Mouse (Mus musculus) testis, adult 2 months (tissue): ENCODE measurements around the gene Ski. TPM values are rescaled to one million over a fixed set of nuclear protein-coding genes. Genes with fewer than 3 reads are reported as not detected.
A peak's percentile ranks its signal among the peaks of the same experiment; 100 is the strongest.

ENCODE experiments used
- H3K27ac ChIP-seq: fragments of 200-500 bp; 2 replicates; pipeline ENCODE4 v1.5.1; 2012; ENCODE audit warnings: low read depth, low read length; ENCODE audit not compliant: control insufficient read depth, insufficient read depth
- H3K27me3 ChIP-seq: fragments of 200-500 bp; 2 replicates; pipeline ENCODE4 v1.6.1; 2012; ENCODE audit warnings: mild to moderate bottlenecking, low read length, moderate library complexity; ENCODE audit not compliant: control insufficient read depth, insufficient read depth
- H3K36me3 ChIP-seq: fragments of 200-500 bp; 2 replicates; pipeline ENCODE4 v1.6.1; 2012; ENCODE audit warnings: mild to moderate bottlenecking, low read length; ENCODE audit not compliant: control insufficient read depth, insufficient read depth
- H3K4me1 ChIP-seq: fragments of 200-500 bp; 2 replicates; pipeline ENCODE4 v1.6.1; 2012; ENCODE audit warnings: low read length; ENCODE audit not compliant: control insufficient read depth, insufficient read depth
- H3K4me3 ChIP-seq: fragments of 200-500 bp; 2 replicates; pipeline ENCODE4 v1.5.1; 2012; ENCODE audit warnings: low read depth, mild to moderate bottlenecking, low read length, moderate library complexity, mixed read lengths; ENCODE audit not compliant: control insufficient read depth
- CTCF ChIP-seq: fragments of 200-500 bp; IDR thresholded peaks from 2 replicates; pipeline ENCODE4 v1.5.1; 2012; ENCODE audit warnings: low read depth, mild to moderate bottlenecking, inconsistent platforms, low read length, moderate library complexity; ENCODE audit not compliant: control insufficient read depth, insufficient read depth, insufficient replicate concordance
- POLR2A ChIP-seq: fragments of 200-500 bp; IDR thresholded peaks from 2 replicates; pipeline ENCODE4 v1.6.1; 2012; ENCODE audit warnings: low read depth, mild to moderate bottlenecking, inconsistent platforms, low read length, moderate library complexity; ENCODE audit not compliant: control insufficient read depth
- polyA plus RNA-seq: library from polyadenylated mRNA; depleted of rRNA; stranded (reverse); fragments of >200 nt; gene quantifications from 2 replicates; pipeline ENCODE4 v1.2.3, GENCODE M21; 2012

The Ski gene
- polyA plus RNA-seq, 1 experiment: 5.0 TPM

- no peak overlapping the region for H3K4me3 ChIP-seq
- H3K27ac ChIP-seq: no peak overlapping the region
- H3K27me3 ChIP-seq: no peaks in the 10 kb centered on the region
- no peak for TF ChIP-seq POLR2A
- no peaks in the 10 kb centered on the region for H3K36me3 ChIP-seq
- no peaks in the 10 kb centered on the region; the same call in 1 of the 2 replicates for H3K4me1 ChIP-seq
These were observed 19.9 kb upstream of the Ski start for GRCm38 (mm10) chr4:155242292-155242691.

- Histone ChIP-seq H3K4me1 (no peaks in the 10 kb centered on the region; the same call in 1 of the 2 replicates), H3K27me3 (no peaks in the 10 kb centered on the region), H3K36me3 (no peaks in the 10 kb centered on the region), H3K27ac (no peak overlapping the region), H3K4me3 (no peak overlapping the region)
- no peak for TF ChIP-seq CTCF
- no peak for TF ChIP-seq POLR2A
These were observed 19.4 kb upstream of the Ski start for GRCm38 (mm10) chr4:155241789-155242188.

DNA sequence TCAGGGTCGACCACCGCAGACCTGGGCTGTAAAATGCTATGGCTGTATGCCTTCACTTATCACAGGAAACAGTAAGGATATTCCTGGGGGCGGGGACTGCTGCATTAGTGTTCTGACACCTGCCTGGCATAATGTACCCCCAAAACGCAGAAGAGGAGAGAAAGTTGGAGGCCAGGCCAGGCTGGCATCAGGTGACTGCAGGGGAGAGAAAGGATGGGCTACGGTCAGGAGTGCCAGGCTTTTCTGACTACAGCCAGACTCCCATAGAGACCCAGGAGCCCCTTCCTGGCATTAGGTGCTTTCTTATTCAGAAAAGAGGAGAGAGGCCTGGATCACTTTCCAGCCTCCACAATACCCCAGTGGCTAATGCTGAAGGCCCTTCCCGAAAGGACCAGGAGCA, 17.1 kb upstream of the Ski start:
- TF ChIP-seq POLR2A (no peak), CTCF (no peak)
- Histone ChIP-seq H3K27ac (no peak overlapping the region), H3K27me3 (no peaks in the 10 kb centered on the region), H3K4me3 (no peak overlapping the region), H3K36me3 (no peaks in the 10 kb centered on the region), H3K4me1 (peaks cover 15% of the 10 kb centered on the region)

- no peak overlapping the region for H3K4me3 ChIP-seq
- no peaks in the 10 kb centered on the region for H3K27me3 ChIP-seq
- no peak overlapping the region for H3K27ac ChIP-seq
- no peaks in the 10 kb centered on the region for H3K36me3 ChIP-seq
- no peak for TF ChIP-seq CTCF
- no peak for TF ChIP-seq POLR2A
- peaks cover 24% of the 10 kb centered on the region for H3K4me1 ChIP-seq
These were observed 15.9 kb upstream of the Ski start for GRCm38 (mm10) chr4:155238276-155238675.

GRCm38 (mm10) chr4:155236737-155237385, 14.5 kb upstream of the Ski start:
- H3K4me3 ChIP-seq: no peak overlapping the region
- H3K27ac ChIP-seq: no peak overlapping the region
- H3K27me3 ChIP-seq: no peaks in the 10 kb centered on the region
- H3K36me3 ChIP-seq: no peaks in the 10 kb centered on the region
- H3K4me1 ChIP-seq: peaks cover 24% of the 10 kb centered on the region
- TF ChIP-seq POLR2A: no peak
- TF ChIP-seq CTCF: no peak

- H3K27me3 ChIP-seq: no peaks in the 10 kb centered on the region
- no peaks in the 10 kb centered on the region for H3K36me3 ChIP-seq
- H3K27ac ChIP-seq: peak overlapping the region; percentile 72
- TF ChIP-seq CTCF: no peak
- no peak for TF ChIP-seq POLR2A
- peak overlapping the region; percentile 27 for H3K4me3 ChIP-seq
- peaks cover 24% of the 10 kb centered on the region for H3K4me1 ChIP-seq
These were observed 13.1 kb upstream of the Ski start for GRCm38 (mm10) chr4:155235311-155236119.

GRCm38 (mm10) chr4:155234371-155235310, 12.2 kb upstream of the Ski start:
- Histone ChIP-seq H3K27ac (peak overlapping the region; percentile 72), H3K4me3 (peak overlapping the region; percentile 27), H3K4me1 (peaks cover 24% of the 10 kb centered on the region), H3K27me3 (no peaks in the 10 kb centered on the region), H3K36me3 (no peaks in the 10 kb centered on the region)
- no peak for TF ChIP-seq POLR2A
- no peak for TF ChIP-seq CTCF

DNA sequence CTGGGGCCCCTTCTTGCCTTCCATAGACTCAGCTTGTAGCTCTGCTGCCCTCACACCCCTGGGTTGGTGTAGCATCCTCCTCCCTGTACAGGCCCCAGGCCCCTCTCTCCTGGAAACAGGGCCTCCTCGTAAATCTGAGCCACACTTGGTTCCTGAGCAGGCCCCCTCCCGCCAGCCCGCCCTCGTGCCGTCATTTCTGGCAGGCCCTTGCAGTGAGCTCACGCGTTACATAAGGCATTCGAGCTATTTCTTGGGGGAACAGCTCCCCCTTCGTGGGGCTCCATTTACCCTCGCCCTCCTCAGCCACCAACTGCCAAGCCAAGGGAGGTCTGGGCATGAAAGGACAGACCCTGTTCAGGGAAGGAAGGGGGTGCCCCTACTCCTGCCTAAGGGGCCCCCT, 11.5 kb upstream of the Ski start:
- Histone ChIP-seq H3K36me3 (no peaks in the 10 kb centered on the region), H3K27ac (peak overlapping the region; percentile 72), H3K4me3 (no peak overlapping the region), H3K4me1 (peaks cover 24% of the 10 kb centered on the region), H3K27me3 (no peaks in the 10 kb centered on the region)
- TF ChIP-seq POLR2A: no peak
- TF ChIP-seq CTCF: no peak
